Mouse (Mus musculus) liver, adult 2 months (tissue): ENCODE measurements around the gene Pde8a. TPM values are rescaled to one million over a fixed set of nuclear protein-coding genes. Genes with fewer than 3 reads are reported as not detected.

Experiments
- DNase-seq: peaks from one replicate; pipeline ENCODE4 v3.0.0-alpha.2; 2011; ENCODE audit warnings: low read depth, low spot score; ENCODE audit errors: extremely low read depth
- H3K27ac ChIP-seq: fragments of 200-500 bp; replicated peaks from 2 replicates; pipeline ENCODE4 v1.5.1; 2012; ENCODE audit warnings: low read depth, mild to moderate bottlenecking, control low read depth, inconsistent platforms, low read length; ENCODE audit not compliant: insufficient read depth
- H3K27me3 ChIP-seq: fragments of 200-500 bp; 2 replicates; pipeline ENCODE4 v1.6.1; 2012; ENCODE audit warnings: mild to moderate bottlenecking, moderate library complexity, low read length, inconsistent platforms; ENCODE audit not compliant: control insufficient read depth, insufficient read depth
- H3K36me3 ChIP-seq: fragments of 200-500 bp; 2 replicates; pipeline ENCODE4 v1.6.1; 2012; ENCODE audit warnings: low read length, inconsistent platforms; ENCODE audit not compliant: control insufficient read depth, insufficient read depth
- H3K4me1 ChIP-seq: fragments of 200-500 bp; 2 replicates; pipeline ENCODE4 v1.6.1; 2011; ENCODE audit warnings: low read length; ENCODE audit not compliant: control insufficient read depth, insufficient read depth
- H3K4me3 ChIP-seq: fragments of 200-500 bp; 2 replicates; pipeline ENCODE4 v1.5.1; 2011; ENCODE audit warnings: low read depth, mild to moderate bottlenecking, control low read depth, low read length, moderate library complexity; ENCODE audit not compliant: insufficient read depth
- H3K79me2 ChIP-seq: fragments of 200-500 bp; 2 replicates; pipeline ENCODE4 v1.6.1; 2012; ENCODE audit warnings: inconsistent platforms, mild to moderate bottlenecking, low read length, moderate library complexity; ENCODE audit not compliant: control insufficient read depth, insufficient read depth
- H3K9ac ChIP-seq: fragments of 200-500 bp; 2 replicates; pipeline ENCODE4 v1.6.1; 2012; ENCODE audit warnings: low read depth, mild to moderate bottlenecking, control low read depth, inconsistent platforms, low read length
- CTCF ChIP-seq: fragments of 200-500 bp; IDR thresholded peaks from 2 replicates; pipeline ENCODE4 v1.5.1; 2011; ENCODE audit warnings: low read depth, low read length, control low read depth
- POLR2A ChIP-seq: fragments of 200-500 bp; IDR thresholded peaks from 2 replicates; pipeline ENCODE4 v1.6.1; 2011; ENCODE audit warnings: low read length, control low read depth; ENCODE audit not compliant: insufficient read depth; ENCODE audit errors: extremely low read depth
- WGBS: fragments of 180-500 bp; shearing (Covaris S2); methylation state at CpG from one replicate; pipeline ENCODE4 v1.1.7; 2018; 5-methylcytosine and 5-hydroxymethylcytosine counted together
- polyA plus RNA-seq: library from polyadenylated mRNA; depleted of rRNA; stranded (reverse); fragments of >200 nt; gene quantifications from 2 replicates; pipeline ENCODE4 v1.2.3, GENCODE M21; 2012
- total RNA-seq: library from RNA; depleted of rRNA; stranded (reverse); fragments of >200 nt; gene quantifications from 2 replicates; pipeline ENCODE4 v1.2.3, GENCODE M21; 2014

The Pde8a gene
- total and polyA plus RNA-seq, 2 experiments: 13.3 to 13.5 TPM

GRCm38 (mm10) chr7:81208944-81209343, 4.5 kb upstream of the Pde8a start:
- no peaks in the 10 kb centered on the region for H3K36me3 ChIP-seq
- no peaks in the 10 kb centered on the region for H3K27me3 ChIP-seq
- peaks cover 3% of the 10 kb centered on the region; the same call in 1 of the 2 replicates for H3K4me1 ChIP-seq
- 21% methylated on average over 6 of the region's 6 CpGs for WGBS
- no peak overlapping the region for H3K4me3 ChIP-seq
- H3K79me2 ChIP-seq: peaks cover 4% of the 10 kb centered on the region; the same call in 1 of the 2 replicates
- TF ChIP-seq POLR2A (no peak), CTCF (peak; percentile 90)
- no peak overlapping the region for H3K27ac ChIP-seq
- DNase-seq: peak; percentile 45
- H3K9ac ChIP-seq: no peak overlapping the region

GRCm38 (mm10) chr7:81209979-81210685, 3.3 kb upstream of the Pde8a start:
- no peak overlapping the region for H3K27ac ChIP-seq
- no peak overlapping the region for H3K4me3 ChIP-seq
- no peak for DNase-seq
- no peak for TF ChIP-seq CTCF
- no peak for TF ChIP-seq POLR2A
- WGBS: 75% methylated on average over 12 of the region's 12 CpGs
- peaks cover 6% of the 10 kb centered on the region; the same call in 1 of the 2 replicates for H3K79me2 ChIP-seq
- no peaks in the 10 kb centered on the region for H3K27me3 ChIP-seq
- no peaks in the 10 kb centered on the region for H3K36me3 ChIP-seq
- peaks cover 3% of the 10 kb centered on the region; the same call in 1 of the 2 replicates for H3K4me1 ChIP-seq
- H3K9ac ChIP-seq: no peak overlapping the region

GRCm38 (mm10) chr7:81211760-81212159, 1.6 kb upstream of the Pde8a start:
- WGBS: 52% methylated on average over 8 of the region's 8 CpGs
- no peak overlapping the region for H3K9ac ChIP-seq
- no peaks in the 10 kb centered on the region for H3K27me3 ChIP-seq
- peaks cover 13% of the 10 kb centered on the region for H3K79me2 ChIP-seq
- H3K27ac ChIP-seq: no peak overlapping the region
- peaks cover 5% of the 10 kb centered on the region; the same call in 1 of the 2 replicates for H3K4me1 ChIP-seq
- no peak for DNase-seq
- no peak for TF ChIP-seq POLR2A
- no peak for TF ChIP-seq CTCF
- no peak overlapping the region for H3K4me3 ChIP-seq
- H3K36me3 ChIP-seq: no peaks in the 10 kb centered on the region

- Histone ChIP-seq H3K79me2 (peaks cover 13% of the 10 kb centered on the region), H3K36me3 (no peaks in the 10 kb centered on the region), H3K4me1 (peaks cover 5% of the 10 kb centered on the region; the same call in 1 of the 2 replicates), H3K9ac (peak overlapping the region; percentile 71), H3K27me3 (no peaks in the 10 kb centered on the region), H3K27ac (peak overlapping the region; percentile 87), H3K4me3 (peak overlapping the region; percentile 82)
- peak; percentile 37 for DNase-seq
- TF ChIP-seq POLR2A: no peak
- under 1% methylated on average over 22 of the region's 22 CpGs for WGBS
Measured at GRCm38 (mm10) chr7:81212261-81212681, 1.1 kb upstream of the Pde8a start.

GRCm38 (mm10) chr7:81212697-81213346, 574 bp upstream of the Pde8a start:
- peaks cover 5% of the 10 kb centered on the region; the same call in 1 of the 2 replicates for H3K4me1 ChIP-seq
- peak overlapping the region; percentile 79 for H3K9ac ChIP-seq
- under 1% methylated on average over 57 of the region's 57 CpGs for WGBS
- no peaks in the 10 kb centered on the region for H3K36me3 ChIP-seq
- H3K27ac ChIP-seq: peak overlapping the region; percentile 95
- TF ChIP-seq CTCF (peak; percentile 21; the same call in 1 of the 2 replicates), POLR2A (no peak)
- H3K4me3 ChIP-seq: peak overlapping the region; percentile 82
- DNase-seq: peak; percentile 91
- peaks cover 15% of the 10 kb centered on the region for H3K79me2 ChIP-seq
- no peaks in the 10 kb centered on the region for H3K27me3 ChIP-seq
